Mouse (Mus musculus): ENCODE results near the gene Trim65. TPM values are rescaled to one million over a fixed set of nuclear protein-coding genes. Genes with fewer than 3 reads are reported as not detected.
"Not testable (repeated sequence)": the region's sequence is repeated elsewhere in the genome, so short reads cannot be mapped to it uniquely, and the experiment has no call there.

Trim65 gene
- polyA plus RNA-seq, 1 experiment from 2014 or later, result 10.1 TPM

DNA sequence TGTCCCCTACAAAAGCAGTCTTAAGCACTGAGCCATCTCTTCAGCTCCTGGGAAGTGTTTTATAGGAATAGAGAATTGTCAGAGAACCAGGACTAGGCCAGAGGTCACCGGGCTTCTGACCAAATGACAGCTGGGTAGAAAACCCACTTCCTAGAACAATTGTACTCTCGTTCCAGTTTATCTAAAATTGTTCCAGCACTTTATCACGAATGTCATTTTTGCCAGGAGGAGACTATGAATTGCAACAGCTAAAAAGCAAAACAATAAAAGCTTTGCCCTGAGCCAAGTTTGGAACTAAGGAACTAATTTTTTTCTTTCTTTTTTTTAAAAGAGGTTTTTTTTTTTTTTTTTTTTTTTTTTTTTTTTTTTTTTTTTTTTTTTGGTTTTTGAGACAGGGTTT lies 35.4 kb downstream of the Trim65 start:
- POLR2A ChIA-PET, result no interaction called here
- TF ChIP-seq CTCF (IDR thresholded peaks at IDR 0.05), result no peak
- ATAC-seq, result no peak
- in situ Hi-C loops (cut with MboI; ENCODE audit: low pct_unique_long_range_greater_than_20kb), result no loop called here
- H3K27me3 ChIP-seq, result no peaks in the 10 kb centered on the region
- no peak for DNase-seq (ENCODE audit: low read depth, low spot score)
- CTCF ChIA-PET, result no interaction called here

DNA sequence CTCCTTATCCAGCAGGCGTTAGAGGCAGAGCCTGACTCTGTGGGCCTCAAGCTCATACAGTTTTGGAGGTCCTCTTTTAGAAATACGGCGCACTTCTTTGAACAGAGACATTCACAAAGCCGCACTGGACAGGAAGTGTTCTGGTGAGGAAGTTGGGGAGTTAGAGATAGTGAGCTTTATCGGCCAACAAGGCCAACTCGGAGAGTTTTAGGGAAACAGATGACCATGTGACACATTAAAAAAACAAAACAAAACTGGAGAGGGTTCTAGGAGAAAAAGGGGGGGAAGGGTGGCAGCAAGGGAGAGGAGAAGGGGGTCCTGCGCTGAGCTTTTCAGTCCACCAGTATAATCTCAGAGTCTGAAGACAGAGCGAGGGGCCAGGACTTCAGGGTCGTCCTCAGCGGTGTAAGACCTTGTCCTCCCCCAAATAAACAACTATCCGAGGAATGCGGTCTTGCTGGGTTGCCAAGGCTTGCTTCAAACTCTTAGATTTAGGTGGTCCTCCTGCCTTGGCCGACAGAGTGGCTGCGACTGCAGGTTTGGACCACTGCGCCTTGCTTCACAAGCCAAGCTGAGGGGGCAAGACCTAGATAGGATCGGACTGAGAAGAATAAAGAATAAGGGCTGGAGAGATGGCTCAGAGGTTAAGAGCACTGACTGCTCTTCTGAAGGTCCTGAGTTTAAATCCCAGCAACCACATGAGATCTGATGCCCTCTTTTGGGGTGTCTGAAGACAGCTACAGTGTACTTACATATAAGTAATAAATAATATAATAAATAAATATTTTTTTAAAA lies 37.0 kb downstream of the Trim65 start:
- no peak for DNase-seq (ENCODE audit: low read depth, low spot score)
- CTCF ChIA-PET, result interaction anchor here (1.1 to 1.3 kb wide), 2 partner anchors 8 to 65 kb away, joined by 3 to 4 read pairs; no protein-coding TSS in a partner anchor
- ATAC-seq, result no peak
- TF ChIP-seq CTCF (IDR thresholded peaks at IDR 0.05), result no peak
- H3K27me3 ChIP-seq, result no peaks in the 10 kb centered on the region
- in situ Hi-C loops (cut with MboI; ENCODE audit: low pct_unique_long_range_greater_than_20kb), result no loop called here
- POLR2A ChIA-PET, result no interaction called here

DNA sequence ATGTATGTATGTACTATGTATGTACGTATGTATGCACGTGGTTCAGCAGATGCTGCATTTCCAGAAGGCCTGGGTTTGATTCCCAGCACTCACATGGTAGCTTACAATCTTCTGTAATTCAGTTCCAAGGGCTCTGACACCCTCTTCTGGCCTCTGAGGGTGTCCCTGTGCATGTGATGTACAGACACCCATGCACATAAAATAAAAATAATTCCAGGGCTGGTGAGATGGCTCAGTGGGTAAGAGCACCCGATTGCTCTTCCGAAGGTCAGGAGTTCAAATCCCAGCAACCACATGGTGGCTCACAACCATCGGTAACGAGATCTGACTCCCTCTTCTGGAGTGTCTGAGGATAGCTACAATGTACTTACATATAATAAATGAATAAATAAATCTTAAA lies 38.0 kb downstream of the Trim65 start:
- CTCF ChIA-PET, result interaction anchor here (1.1 to 1.3 kb wide), 2 partner anchors 9 to 66 kb away, joined by 3 to 4 read pairs; no protein-coding TSS in a partner anchor
- ATAC-seq, POLR2A ChIA-PET: not testable (repeated sequence)

DNA sequence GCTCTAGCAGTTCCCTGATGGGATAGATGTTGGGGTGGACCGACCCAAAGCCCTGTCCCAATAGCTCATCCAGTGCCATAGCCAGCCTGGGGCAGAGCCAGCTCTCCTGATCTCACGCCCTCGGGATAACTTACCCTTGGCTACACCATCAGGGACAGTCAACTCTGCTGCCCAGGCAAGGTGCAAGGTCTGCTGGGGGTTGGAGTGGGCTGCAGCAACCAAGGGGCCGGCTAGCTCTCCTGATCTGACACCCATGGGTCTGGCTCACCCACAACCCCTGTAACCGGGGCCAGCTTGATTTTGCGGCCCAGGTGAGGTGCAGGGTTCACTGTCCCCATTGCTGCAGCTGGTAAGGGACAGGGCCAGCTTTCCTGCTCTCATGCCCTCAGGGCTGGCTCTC lies 39.3 kb downstream of the Trim65 start:
- POLR2A ChIA-PET, result interaction anchor here (0.7 to 1.2 kb wide), 3 partner anchors 16 to 37 kb away, joined by 3 to 5 read pairs (median 4); no protein-coding TSS in a partner anchor
- no peak for DNase-seq (ENCODE audit: low read depth, low spot score)
- CTCF ChIA-PET, result interaction anchor here (1.1 to 1.2 kb wide), 5 partner anchors 12 to 60 kb away, joined by 3 to 4 read pairs (median 3); partner anchors contain the start of gene Trim65
- in situ Hi-C loops (cut with MboI; ENCODE audit: low pct_unique_long_range_greater_than_20kb), result no loop called here
- no peak for TF ChIP-seq CTCF (IDR thresholded peaks at IDR 0.05)
- ATAC-seq, result no peak
- no peaks in the 10 kb centered on the region for H3K27me3 ChIP-seq

More for the DNA sequence above, 38.0 kb downstream of the Trim65 start:
- H3K27me3 ChIP-seq; in situ Hi-C loops (cut with MboI; ENCODE audit: low pct_unique_long_range_greater_than_20kb); DNase-seq (ENCODE audit: low read depth, low spot score): not testable (repeated sequence)
- peak; percentile 10 for TF ChIP-seq CTCF (IDR thresholded peaks at IDR 0.05)

DNA sequence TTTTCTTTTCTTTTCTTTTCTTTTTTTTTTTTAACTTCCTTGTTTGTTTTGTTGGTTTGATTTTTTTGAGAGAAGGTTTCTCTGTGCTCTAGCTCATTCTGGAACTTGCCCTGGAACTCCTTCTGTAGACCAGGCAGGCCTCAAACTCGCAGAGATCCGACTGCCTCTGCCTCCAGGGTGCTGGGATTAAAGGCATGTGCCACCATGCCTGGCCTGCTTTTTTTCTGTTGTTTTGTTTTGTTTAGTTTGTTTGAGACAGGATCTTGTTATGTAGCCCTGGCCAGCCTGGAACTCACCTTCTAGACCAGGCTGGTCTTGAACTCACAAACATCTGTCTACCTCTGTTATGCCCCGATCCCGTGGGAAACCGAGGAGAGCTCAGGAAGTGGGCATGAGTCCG lies 41.4 kb downstream of the Trim65 start:
- POLR2A ChIA-PET, result interaction anchor here (1.2 kb wide), 1 partner anchor 10 kb away, joined by 5 read pairs; no protein-coding TSS in a partner anchor
- ATAC-seq (no peak), DNase-seq (ENCODE audit: low read depth, low spot score) (no peak)
- CTCF ChIA-PET, result interaction anchor here (0.8 to 1.4 kb wide), 2 partner anchors 9 to 18 kb away, joined by 3 to 4 read pairs; no protein-coding TSS in a partner anchor
- in situ Hi-C loops (cut with MboI; ENCODE audit: low pct_unique_long_range_greater_than_20kb), result loop anchor here (5.0 kb wide), 1 partner anchor 43 kb away; the partner anchor contains the start of gene Trim65
- no peak for TF ChIP-seq CTCF (IDR thresholded peaks at IDR 0.05)
- no peaks in the 10 kb centered on the region for H3K27me3 ChIP-seq

DNA sequence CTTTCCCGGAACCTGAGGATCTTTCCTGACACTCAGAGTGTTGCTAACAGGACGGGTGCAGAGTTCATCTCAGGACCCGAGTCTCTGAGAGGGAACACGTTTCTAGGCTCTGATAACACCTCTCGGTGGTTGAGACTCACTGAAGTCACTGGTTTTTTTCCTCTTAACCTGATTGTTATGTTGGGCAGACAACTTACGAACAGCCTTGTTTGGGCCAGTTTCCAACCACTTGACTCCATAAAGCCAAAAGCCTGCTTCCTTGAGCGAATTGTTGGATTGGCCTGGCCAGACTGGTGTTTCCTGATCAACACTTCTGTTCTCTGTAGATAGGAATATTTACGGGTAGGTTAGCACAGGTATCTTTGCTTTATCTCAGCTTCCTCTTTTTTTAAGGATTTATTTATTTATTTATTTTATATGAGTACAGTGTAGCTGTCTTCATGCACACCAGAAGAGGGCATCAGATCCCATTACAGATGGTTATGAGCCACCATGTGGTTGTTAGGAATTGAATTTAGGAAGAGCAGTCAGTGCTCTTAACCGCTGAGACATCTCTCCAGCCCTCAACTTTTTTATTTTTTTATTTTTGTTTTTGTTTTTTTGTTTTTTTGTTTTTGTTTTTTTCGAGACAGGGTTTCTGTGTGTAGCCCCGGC lies 42.1 kb downstream of the Trim65 start:
- no peaks in the 10 kb centered on the region for H3K27me3 ChIP-seq
- POLR2A ChIA-PET, result interaction anchor here (1.3 kb wide), 1 partner anchor 16 kb away, joined by 6 read pairs; no protein-coding TSS in a partner anchor
- CTCF ChIA-PET, result interaction anchor here (0.8 to 1.4 kb wide), 2 partner anchors 10 to 18 kb away, joined by 3 to 4 read pairs; no protein-coding TSS in a partner anchor
- in situ Hi-C loops (cut with MboI; ENCODE audit: low pct_unique_long_range_greater_than_20kb), result loop anchor here (5.0 kb wide), 1 partner anchor 43 kb away; the partner anchor contains the start of gene Trim65
- DNase-seq (ENCODE audit: low read depth, low spot score) (no peak), ATAC-seq (no peak)
- peak; percentile 60 for TF ChIP-seq CTCF (IDR thresholded peaks at IDR 0.05)

DNA sequence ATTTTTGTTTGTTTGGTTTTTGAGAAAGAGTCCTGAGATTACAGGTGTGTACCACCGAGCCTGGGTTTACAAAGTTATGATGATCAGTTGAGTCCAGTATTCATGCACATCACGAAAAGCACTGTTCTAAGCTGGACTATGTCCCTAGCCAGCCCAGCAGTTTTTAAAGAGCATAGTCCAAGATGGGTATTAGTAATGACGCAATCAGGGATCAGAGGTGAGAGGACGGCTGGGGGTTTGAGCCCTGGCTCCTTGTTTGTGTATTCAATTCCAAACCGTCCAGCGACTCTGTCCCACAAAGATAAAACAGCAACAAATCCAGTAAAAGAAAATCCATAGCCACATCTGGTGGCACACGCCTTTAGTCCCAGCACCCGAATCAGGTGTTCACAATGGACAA lies 42.7 kb downstream of the Trim65 start:
- in situ Hi-C loops (cut with MboI; ENCODE audit: low pct_unique_long_range_greater_than_20kb), result loop anchor here (5.0 kb wide), 1 partner anchor 44 kb away; the partner anchor contains the start of gene Trim65
- ChIA-PET CTCF (interaction anchor here (1.4 kb wide), 1 partner anchor 19 kb away, joined by 4 read pairs; no protein-coding TSS in a partner anchor), POLR2A (interaction anchor here (1.3 kb wide), 1 partner anchor 16 kb away, joined by 6 read pairs; no protein-coding TSS in a partner anchor)
- DNase-seq (ENCODE audit: low read depth, low spot score) (no peak), ATAC-seq (no peak)
- no peak for TF ChIP-seq CTCF (IDR thresholded peaks at IDR 0.05)
- H3K27me3 ChIP-seq, result no peaks in the 10 kb centered on the region

DNA sequence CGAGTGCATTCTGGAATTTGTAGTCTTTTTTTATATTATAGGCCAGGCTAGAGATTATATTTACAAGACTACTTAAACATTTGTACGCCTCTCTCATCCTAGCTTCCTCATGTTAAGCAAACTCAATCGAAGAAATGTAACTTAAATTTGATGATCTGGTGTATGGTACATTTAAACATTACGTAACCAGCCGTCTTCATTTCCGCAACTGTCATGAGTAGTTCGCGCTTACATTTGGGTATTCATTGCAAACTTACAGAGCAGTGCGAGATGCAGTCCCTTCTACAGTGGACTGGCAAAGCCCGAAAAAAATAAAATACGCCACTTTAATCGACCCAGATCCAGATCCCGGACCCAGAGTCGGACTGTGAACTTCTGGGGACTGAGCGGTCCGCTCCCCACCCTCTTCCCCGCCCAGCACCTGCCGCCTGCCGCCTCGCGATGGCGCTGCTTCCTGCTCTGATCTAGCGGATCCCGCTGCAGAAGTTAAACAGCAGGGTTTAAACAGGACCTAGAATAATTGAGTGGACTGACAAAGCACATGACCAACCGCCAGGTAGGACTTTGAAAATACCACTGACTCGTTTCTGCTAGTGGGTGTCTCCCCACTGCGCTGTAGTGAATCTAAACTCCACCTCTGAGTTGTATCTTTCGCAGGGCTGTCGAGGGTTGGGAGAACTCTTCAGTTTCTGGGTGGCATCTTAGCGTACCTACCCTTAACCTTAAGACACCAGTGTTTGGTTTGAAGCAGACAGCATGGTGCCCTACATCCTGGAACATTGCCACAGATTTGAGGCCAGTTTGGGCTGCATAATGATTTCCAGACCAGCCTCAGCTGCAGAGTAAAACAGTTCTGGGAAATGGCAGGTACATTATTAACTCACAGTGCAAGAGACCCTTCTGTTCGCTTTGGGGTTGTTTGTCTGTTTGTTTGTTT lies 43.5 kb downstream of the Trim65 start:
- ChIA-PET CTCF (interaction anchor here (0.6 to 1.5 kb wide), 3 partner anchors 11 to 43 kb away, joined by 3 read pairs; no protein-coding TSS in a partner anchor), POLR2A (interaction anchor here (0.8 to 1.3 kb wide), 3 partner anchors 15 to 42 kb away, joined by 3 to 6 read pairs (median 3); no protein-coding TSS in a partner anchor)
- TF ChIP-seq CTCF (IDR thresholded peaks at IDR 0.05), result peak; percentile 99
- H3K27me3 ChIP-seq, result no peaks in the 10 kb centered on the region
- ATAC-seq, result peak; percentile 75
- no peak for DNase-seq (ENCODE audit: low read depth, low spot score)
- in situ Hi-C loops (cut with MboI; ENCODE audit: low pct_unique_long_range_greater_than_20kb), result loop anchor here (5.0 kb wide), 1 partner anchor 45 kb away; the partner anchor contains the start of gene Trim65
